Mouse (Mus musculus) C2C12 (cell line): ENCODE data around the gene Tmem131. TPM values are rescaled to one million over a fixed set of nuclear protein-coding genes. Genes with fewer than 3 reads are reported as not detected.

ENCODE experiments used
- H3K27me3 ChIP-seq: one replicate; pipeline ENCODE4 v1.6.1; 2011; ENCODE audit not compliant: control insufficient read depth, insufficient read depth, insufficient read length
- H3K36me3 ChIP-seq: one replicate; pipeline ENCODE4 v1.6.1; 2011; ENCODE audit not compliant: control insufficient read depth, insufficient read depth
- H3K4me3 ChIP-seq: one replicate; pipeline ENCODE4 v1.5.1; 2011; ENCODE audit warnings: mild to moderate bottlenecking, control low read depth; ENCODE audit not compliant: poor library complexity, insufficient read depth, severe bottlenecking
- H3K79me2 ChIP-seq: one replicate; pipeline ENCODE4 v1.6.1; 2011; ENCODE audit not compliant: control insufficient read depth, insufficient read depth
- H3K79me3 ChIP-seq: one replicate; pipeline ENCODE4 v1.6.1; 2011; ENCODE audit warnings: low read depth, control low read depth
- H3ac ChIP-seq: one replicate; pipeline ENCODE3; 2011; ENCODE audit warnings: low read depth; ENCODE audit not compliant: control insufficient read depth, insufficient read length
- CEBPB ChIP-seq: IDR thresholded peaks from one replicate; pipeline ENCODE4 v1.6.1; 2011; ENCODE audit warnings: low read depth, mild to moderate bottlenecking, control low read depth, moderate library complexity
- CTCF ChIP-seq: IDR thresholded peaks from one replicate; pipeline ENCODE4 v1.5.1; 2011; ENCODE audit not compliant: control insufficient read depth, insufficient read depth, insufficient read length
- FOSL1 ChIP-seq: IDR thresholded peaks from one replicate; pipeline ENCODE4 v1.8.0; 2011; ENCODE audit warnings: mild to moderate bottlenecking, low read length; ENCODE audit not compliant: poor library complexity, insufficient read depth, severe bottlenecking
- MAX ChIP-seq: IDR thresholded peaks from one replicate; pipeline ENCODE4 v1.6.1; 2011; ENCODE audit warnings: mild to moderate bottlenecking, control low read depth
- MYOD1 ChIP-seq: IDR thresholded peaks from one replicate; pipeline ENCODE4 v1.6.1; 2011; ENCODE audit warnings: low read depth; ENCODE audit not compliant: control insufficient read depth, insufficient read length
- MYOG ChIP-seq: IDR thresholded peaks from one replicate; pipeline ENCODE4 v1.6.1; 2011; ENCODE audit not compliant: control insufficient read depth, insufficient read length; ENCODE audit errors: extremely low read depth
- USF1 ChIP-seq: IDR thresholded peaks from one replicate; pipeline ENCODE4 v1.6.1; 2011; ENCODE audit warnings: low read depth, mild to moderate bottlenecking, control low read depth, moderate library complexity
- polyA plus RNA-seq: library from polyadenylated mRNA; unstranded; fragments of >200 nt; fragmentation: generic; extraction: Trizol; gene quantifications from one replicate; pipeline ENCODE4 v1.2.1, GENCODE M21; 2012; ENCODE audit warnings: missing spikeins

Gene Tmem131
- polyA plus RNA-seq, 1 experiment: 12.9 TPM

- no peaks in the 10 kb centered on the region for H3K79me3 ChIP-seq
- TF ChIP-seq MYOG (no peak), CEBPB (no peak), MAX (no peak), MYOD1 (no peak), FOSL1 (no peak), CTCF (no peak), USF1 (no peak)
- H3K4me3 ChIP-seq: no peak overlapping the region
- no peaks in the 10 kb centered on the region for H3K79me2 ChIP-seq
- no peaks in the 10 kb centered on the region for H3K36me3 ChIP-seq
- peaks cover 5% of the 10 kb centered on the region for H3K27me3 ChIP-seq
- no peak overlapping the region for H3ac ChIP-seq
Measured at GRCm38 (mm10) chr1:36769951-36770350, 173.5 kb downstream of the Tmem131 start.

GRCm38 (mm10) chr1:36768786-36769185 lies 174.7 kb downstream of the Tmem131 start:
- no peaks in the 10 kb centered on the region for H3K79me2 ChIP-seq
- no peak overlapping the region for H3ac ChIP-seq
- no peaks in the 10 kb centered on the region for H3K36me3 ChIP-seq
- H3K27me3 ChIP-seq: peaks cover 10% of the 10 kb centered on the region
- TF ChIP-seq MYOD1 (no peak), CEBPB (no peak), MYOG (no peak), FOSL1 (no peak), CTCF (no peak), USF1 (no peak), MAX (no peak)
- no peaks in the 10 kb centered on the region for H3K79me3 ChIP-seq
- H3K4me3 ChIP-seq: no peak overlapping the region

- Histone ChIP-seq H3ac (no peak overlapping the region), H3K4me3 (no peak overlapping the region), H3K79me3 (no peaks in the 10 kb centered on the region), H3K79me2 (no peaks in the 10 kb centered on the region), H3K36me3 (no peaks in the 10 kb centered on the region), H3K27me3 (peaks cover 10% of the 10 kb centered on the region)
- no peak for TF ChIP-seq USF1
- no peak for TF ChIP-seq FOSL1
- no peak for TF ChIP-seq MYOG
- no peak for TF ChIP-seq MYOD1
- TF ChIP-seq CTCF: no peak
- no peak for TF ChIP-seq MAX
- TF ChIP-seq CEBPB: no peak
Measured at GRCm38 (mm10) chr1:36767321-36767720, 176.1 kb downstream of the Tmem131 start.

DNA sequence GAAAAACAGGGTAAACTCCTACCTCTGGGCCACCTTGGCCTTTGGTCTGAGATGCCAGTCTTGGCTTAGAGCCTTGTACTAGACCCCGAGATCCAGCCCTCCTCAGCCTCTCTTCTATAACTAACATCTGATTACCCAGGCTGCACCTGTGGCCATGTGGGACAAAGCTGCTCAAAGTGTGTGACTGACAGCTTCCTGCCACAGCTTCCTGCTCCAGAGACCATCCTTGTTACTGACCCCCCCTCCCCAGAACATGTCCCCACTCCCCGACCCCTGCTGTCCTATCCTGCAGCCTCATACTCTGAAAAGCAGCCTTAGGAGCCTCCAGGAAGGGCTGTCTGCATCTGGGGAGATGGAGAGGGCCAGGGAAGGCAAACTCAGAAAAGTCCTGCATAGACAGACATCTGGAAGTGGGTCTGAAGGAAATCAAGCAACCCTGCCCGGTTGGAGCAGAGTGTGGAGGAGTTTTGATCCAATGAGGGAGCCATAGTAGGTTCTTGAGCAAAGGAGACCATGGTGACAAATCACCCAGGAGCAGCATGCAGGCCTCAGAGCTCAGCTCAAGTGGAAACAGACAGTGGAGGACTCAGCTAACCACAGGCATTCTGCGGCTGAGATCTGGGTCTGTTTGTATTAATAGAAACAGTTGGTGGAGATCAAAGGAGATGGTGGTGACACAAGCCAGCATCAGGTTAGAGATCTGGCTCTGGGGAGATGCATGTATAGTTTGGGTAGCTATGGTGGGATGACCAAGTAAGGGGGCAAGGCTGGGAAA lies 176.8 kb downstream of the Tmem131 start:
- Histone ChIP-seq H3K36me3 (no peaks in the 10 kb centered on the region), H3ac (no peak overlapping the region), H3K4me3 (no peak overlapping the region), H3K79me3 (no peaks in the 10 kb centered on the region), H3K79me2 (no peaks in the 10 kb centered on the region), H3K27me3 (peaks cover 14% of the 10 kb centered on the region)
- no peak for TF ChIP-seq USF1
- no peak for TF ChIP-seq CTCF
- no peak for TF ChIP-seq MAX
- no peak for TF ChIP-seq CEBPB
- no peak for TF ChIP-seq MYOG
- TF ChIP-seq FOSL1: no peak
- no peak for TF ChIP-seq MYOD1

DNA sequence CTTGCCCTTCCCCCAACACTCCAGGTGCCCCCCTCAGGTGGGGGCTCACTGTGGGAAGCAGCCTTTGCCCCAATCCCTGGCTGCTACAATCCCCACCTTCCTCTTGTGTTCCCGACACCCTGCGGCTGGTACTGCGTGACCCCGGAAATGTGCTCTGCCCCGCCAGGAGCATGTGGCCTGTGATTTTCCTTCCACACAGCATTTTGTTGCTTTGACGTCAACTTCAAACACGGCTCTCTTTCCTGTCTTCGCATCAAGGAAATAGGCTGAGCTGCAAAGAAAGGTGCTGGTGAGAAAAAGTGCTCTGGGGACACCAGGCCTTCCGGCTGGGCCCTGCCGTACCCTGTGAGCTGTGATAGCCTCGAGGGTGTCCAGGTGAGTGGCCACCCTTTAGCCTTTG lies 181.9 kb downstream of the Tmem131 start, which contains the start of gene Zap70:
Zap70 (plus strand) TSS at position 231 of the 400 bp plus-strand sequence.
- Histone ChIP-seq H3K36me3 (no peaks in the 10 kb centered on the region), H3K79me2 (no peaks in the 10 kb centered on the region), H3K4me3 (no peak within 1 kb of the TSS), H3ac (no peak within 1 kb of the TSS), H3K27me3 (peaks cover 19% of the 10 kb centered on the region), H3K79me3 (no peaks in the 10 kb centered on the region)
- no peak for TF ChIP-seq FOSL1
- no peak for TF ChIP-seq MYOG
- no peak for TF ChIP-seq USF1
- no peak for TF ChIP-seq CTCF

DNA sequence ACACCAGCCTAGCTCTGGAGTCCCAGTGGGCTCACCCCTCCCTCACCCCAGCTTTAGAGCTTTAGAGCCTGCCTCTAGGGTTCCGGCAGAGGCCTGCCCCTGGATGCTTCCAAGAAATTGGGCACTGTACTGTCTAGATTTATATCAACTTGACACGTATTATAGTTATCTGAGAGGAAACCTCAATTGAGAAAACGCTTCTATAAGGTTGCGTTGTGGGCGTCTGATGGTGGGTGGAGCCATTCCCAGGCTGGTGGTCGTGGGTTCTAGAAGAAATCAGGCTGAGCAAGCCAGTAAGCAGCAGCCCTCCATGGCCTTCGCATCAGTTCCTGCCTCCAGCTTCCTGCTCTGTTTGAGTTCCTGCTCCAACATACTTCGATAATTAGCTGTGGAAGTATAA lies 182.4 kb downstream of the Tmem131 start:
- H3K4me3 ChIP-seq: no peak overlapping the region
- H3ac ChIP-seq: no peak overlapping the region
- TF ChIP-seq FOSL1: no peak
- TF ChIP-seq MAX: no peak
- TF ChIP-seq MYOG: no peak
- no peak for TF ChIP-seq CTCF
- TF ChIP-seq CEBPB: no peak
- no peak for TF ChIP-seq USF1
- TF ChIP-seq MYOD1: no peak
- peaks cover 22% of the 10 kb centered on the region for H3K27me3 ChIP-seq
- H3K79me2 ChIP-seq: no peaks in the 10 kb centered on the region
- no peaks in the 10 kb centered on the region for H3K36me3 ChIP-seq
- no peaks in the 10 kb centered on the region for H3K79me3 ChIP-seq
